Mouse (Mus musculus) limb, embryonic 14.5 days (tissue): ENCODE data around the gene Ndufs4. TPM values are rescaled to one million over a fixed set of nuclear protein-coding genes. Genes with fewer than 3 reads are reported as not detected.

Source experiments
- ATAC-seq: fragments of 200-750 bp; cut with Nextera tagmentation; 2 replicates; pipeline ENCODE4 v1.8.0; 2017; ENCODE audit warnings: low read depth, moderate number of reproducible peaks, moderate TSS enrichment; ENCODE audit not compliant: low FRiP score
- DNase-seq: peaks from one replicate; pipeline ENCODE4 v3.0.0-alpha.2; 2015; ENCODE audit warnings: low spot score
- H3K27ac ChIP-seq: fragments of 300-500 bp; sonication (generic); replicated peaks from 2 replicates; pipeline ENCODE4 v1.5.1; 2014; ENCODE audit warnings: low read depth, mild to moderate bottlenecking, low read length, moderate library complexity, mixed read lengths
- H3K27me3 ChIP-seq: fragments of 300-500 bp; sonication (generic); 2 replicates; pipeline ENCODE4 v1.6.1; 2014; ENCODE audit warnings: low read length, mixed read lengths; ENCODE audit not compliant: control insufficient read depth, insufficient read depth
- H3K36me3 ChIP-seq: fragments of 300-500 bp; sonication (generic); 2 replicates; pipeline ENCODE4 v1.6.1; 2014; ENCODE audit warnings: mild to moderate bottlenecking, low read length, moderate library complexity, mixed read lengths; ENCODE audit not compliant: control insufficient read depth, insufficient read depth
- H3K4me1 ChIP-seq: fragments of 300-500 bp; sonication (generic); 2 replicates; pipeline ENCODE4 v1.6.1; 2014; ENCODE audit warnings: antibody characterized with exemption, low read length, mixed read lengths; ENCODE audit not compliant: control insufficient read depth, insufficient read depth
- H3K4me2 ChIP-seq: fragments of 300-500 bp; sonication (generic); replicated peaks from 2 replicates; pipeline ENCODE4 v1.6.1; 2014; ENCODE audit warnings: low read depth, mild to moderate bottlenecking, low read length, moderate library complexity; ENCODE audit not compliant: severe bottlenecking
- H3K4me3 ChIP-seq: fragments of 300-500 bp; sonication (generic); replicated peaks from 2 replicates; pipeline ENCODE4 v1.5.1; 2014; ENCODE audit warnings: low read length
- H3K9ac ChIP-seq: fragments of 300-500 bp; sonication (generic); 2 replicates; pipeline ENCODE4 v1.6.1; 2014; ENCODE audit warnings: mild to moderate bottlenecking, low read depth, low read length, moderate library complexity; ENCODE audit not compliant: severe bottlenecking
- H3K9me3 ChIP-seq: fragments of 300-500 bp; sonication (generic); 2 replicates; pipeline ENCODE4 v1.6.1; 2016; ENCODE audit warnings: low read length; ENCODE audit not compliant: control insufficient read depth
- POLR2A ChIP-seq: fragments of 200-500 bp; IDR thresholded peaks from 2 replicates; pipeline ENCODE4 v1.8.0; 2012; ENCODE audit warnings: inconsistent platforms, mild to moderate bottlenecking, moderate library complexity, borderline replicate concordance; ENCODE audit not compliant: insufficient read depth, insufficient read length; ENCODE audit errors: extremely low read depth
- WGBS: fragments of 180-500 bp; shearing (Covaris S2); extraction: QIAGEN DNeasy Blood & Tissue Kit; methylation state at CpG from one replicate; pipeline ENCODE4 v1.1.7; 2014; 5-methylcytosine and 5-hydroxymethylcytosine counted together
- polyA plus RNA-seq, 2 experiments: library from polyadenylated mRNA; depleted of rRNA in 1 of 2; stranded (reverse) in 1 of 2; unstranded in 1 of 2; fragments of >200 nt; fragmentation: Nextera tagmentation in 1 of 2; extraction: Ambion mirVana in 1 of 2; gene quantifications; 2 replicates each; pipeline versions ENCODE4 v1.2.1 to v1.2.3; 2012 to 2014

Gene Ndufs4
- polyA plus RNA-seq, 2 experiments = 86.5 to 279 TPM

DNA sequence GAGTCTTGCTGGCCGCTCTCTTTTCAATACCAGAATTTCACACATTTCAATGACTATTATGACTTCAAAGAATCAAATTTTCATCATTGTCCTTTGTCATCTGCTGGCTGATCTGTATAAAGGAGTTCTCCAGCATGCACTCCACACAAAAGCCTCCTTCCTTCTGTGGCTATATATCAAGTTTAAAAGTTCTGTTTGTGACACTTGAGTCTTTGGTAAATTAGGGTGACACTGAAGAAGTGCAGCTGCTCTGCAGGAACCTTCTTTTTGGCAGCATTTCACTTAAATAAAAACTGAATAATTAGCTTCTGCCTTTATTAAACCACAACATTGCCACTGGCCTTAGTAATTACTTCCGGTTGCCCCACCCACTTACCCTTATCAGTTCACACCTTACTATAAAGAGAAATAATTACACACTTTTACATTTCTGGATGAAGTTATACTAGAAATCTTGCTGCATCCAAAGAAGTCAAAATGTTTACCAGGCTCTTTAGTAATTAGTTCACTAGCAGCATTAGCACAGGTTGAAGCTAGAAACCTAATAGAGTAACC, 68.1 kb downstream of the Ndufs4 start:
- no peak overlapping the region for H3K9ac ChIP-seq
- ATAC-seq (no peak), DNase-seq (no peak)
- no peaks in the 10 kb centered on the region for H3K9me3 ChIP-seq
- no peak overlapping the region for H3K27ac ChIP-seq
- no peak for TF ChIP-seq POLR2A
- no peak overlapping the region for H3K4me3 ChIP-seq
- peaks cover 2% of the 10 kb centered on the region; the same call in 1 of the 2 replicates for H3K4me1 ChIP-seq
- H3K4me2 ChIP-seq = no peak overlapping the region
- H3K36me3 ChIP-seq = no peaks in the 10 kb centered on the region
- WGBS = 81% methylated on average over 2 of the region's 2 CpGs
- H3K27me3 ChIP-seq = no peaks in the 10 kb centered on the region

DNA sequence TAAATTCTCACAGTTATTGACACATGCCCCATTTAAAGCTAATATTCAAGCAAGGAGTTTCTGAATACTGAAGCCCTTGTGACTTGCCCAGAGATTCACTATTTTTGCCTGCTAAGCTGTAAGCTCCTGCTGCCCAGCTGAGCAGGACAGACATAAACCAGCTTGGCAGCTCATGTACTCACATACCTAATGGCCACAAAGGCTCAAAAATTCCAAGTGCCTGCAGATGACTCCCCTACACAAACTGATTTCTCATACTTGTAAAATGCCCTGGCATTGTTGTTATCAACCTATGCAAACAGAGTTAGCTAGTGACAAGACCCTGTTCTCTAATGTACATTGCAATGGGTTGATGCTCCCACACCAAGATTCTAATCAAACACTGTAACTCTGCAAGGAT, 68.9 kb downstream of the Ndufs4 start:
- H3K4me3 ChIP-seq = no peak overlapping the region
- H3K4me1 ChIP-seq = peaks cover 2% of the 10 kb centered on the region; the same call in 1 of the 2 replicates
- ATAC-seq = no peak
- no peak overlapping the region for H3K9ac ChIP-seq
- H3K27ac ChIP-seq = no peak overlapping the region
- no peaks in the 10 kb centered on the region for H3K9me3 ChIP-seq
- no peak overlapping the region for H3K4me2 ChIP-seq
- DNase-seq = no peak
- TF ChIP-seq POLR2A = no peak
- H3K36me3 ChIP-seq = no peaks in the 10 kb centered on the region
- H3K27me3 ChIP-seq = no peaks in the 10 kb centered on the region

DNA sequence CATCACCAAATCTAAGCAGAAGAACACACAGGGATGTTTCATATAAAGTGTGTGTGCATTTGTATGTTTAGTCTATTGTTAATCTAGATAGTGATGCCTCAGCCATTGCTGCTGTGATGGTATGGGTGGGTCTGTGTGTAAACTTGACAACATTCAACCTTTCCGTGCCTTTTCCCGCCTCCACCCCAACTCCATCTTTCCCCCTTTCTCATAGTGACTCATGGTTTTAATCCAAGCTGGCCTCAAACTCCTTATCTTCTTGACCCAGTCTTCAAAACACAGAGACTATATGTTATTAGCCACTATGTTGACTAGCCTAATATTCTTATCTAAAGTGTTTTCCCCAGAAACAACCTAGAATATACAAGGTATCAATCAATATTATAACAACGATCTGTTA, 72.7 kb downstream of the Ndufs4 start:
- H3K4me3 ChIP-seq = no peak overlapping the region

DNA sequence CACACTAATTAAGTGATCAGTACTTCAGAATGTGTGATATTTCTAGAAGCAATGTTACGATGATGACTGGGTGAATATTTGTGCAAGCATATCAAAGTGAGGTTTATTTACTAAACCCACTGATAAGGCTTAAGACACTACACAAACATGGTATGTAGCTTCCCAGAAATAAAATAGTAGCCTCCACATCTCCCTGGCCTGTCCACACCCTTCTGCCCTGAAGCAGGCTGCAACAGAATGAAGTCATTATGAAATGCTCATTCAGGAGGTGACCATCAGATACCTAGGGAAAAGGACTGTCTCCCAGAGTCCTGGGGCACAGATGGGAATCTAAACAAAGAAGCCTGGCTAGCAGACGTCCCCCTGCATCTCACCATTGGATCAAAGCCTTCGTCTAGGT, 73.1 kb downstream of the Ndufs4 start:
- Histone ChIP-seq H3K4me2 (no peak overlapping the region), H3K27ac (no peak overlapping the region), H3K27me3 (no peaks in the 10 kb centered on the region), H3K36me3 (no peaks in the 10 kb centered on the region), H3K9ac (no peak overlapping the region), H3K4me3 (no peak overlapping the region), H3K9me3 (no peaks in the 10 kb centered on the region), H3K4me1 (peaks cover 2% of the 10 kb centered on the region; the same call in 1 of the 2 replicates)
- DNase-seq (no peak), ATAC-seq (no peak)
- WGBS = 83% methylated on average over 3 of the region's 3 CpGs
- no peak for TF ChIP-seq POLR2A

More for the DNA sequence above, 72.7 kb downstream of the Ndufs4 start:
- DNase-seq (no peak), ATAC-seq (no peak)
- H3K9ac ChIP-seq = no peak overlapping the region
- no peaks in the 10 kb centered on the region for H3K9me3 ChIP-seq
- H3K27ac ChIP-seq = no peak overlapping the region
- no peak for TF ChIP-seq POLR2A
- WGBS = 96% methylated on average over 3 of the region's 3 CpGs
- H3K36me3 ChIP-seq = no peaks in the 10 kb centered on the region
- no peaks in the 10 kb centered on the region for H3K27me3 ChIP-seq
- no peak overlapping the region for H3K4me2 ChIP-seq
- H3K4me1 ChIP-seq = peaks cover 2% of the 10 kb centered on the region; the same call in 1 of the 2 replicates

DNA sequence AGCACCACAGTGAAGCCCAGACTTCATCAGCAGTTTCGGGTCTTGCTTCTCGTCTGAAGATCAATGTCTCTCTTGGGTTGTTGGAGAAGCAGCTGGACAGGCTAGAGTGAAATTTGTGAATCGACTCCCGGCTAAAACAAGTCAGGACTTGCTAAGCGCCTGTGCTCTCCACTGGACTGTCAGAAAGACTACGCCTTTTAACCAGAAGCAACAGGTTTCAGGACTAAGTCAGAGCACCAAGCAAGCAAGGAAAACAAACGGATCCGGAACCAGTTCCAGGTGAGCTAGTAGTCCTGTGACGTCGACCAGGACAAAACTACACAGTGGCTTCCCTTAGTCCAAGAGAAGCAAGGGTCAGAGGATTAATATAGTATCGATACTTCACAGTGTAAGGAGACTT, 77.5 kb downstream of the Ndufs4 start:
- H3K4me2 ChIP-seq = no peak overlapping the region
- DNase-seq (no peak), ATAC-seq (no peak)
- no peak overlapping the region for H3K9ac ChIP-seq
- H3K27ac ChIP-seq = no peak overlapping the region
- no peaks in the 10 kb centered on the region for H3K36me3 ChIP-seq
- no peaks in the 10 kb centered on the region for H3K4me1 ChIP-seq
- TF ChIP-seq POLR2A = no peak
- H3K27me3 ChIP-seq = no peaks in the 10 kb centered on the region
- no peaks in the 10 kb centered on the region for H3K9me3 ChIP-seq
- 88% methylated on average over 11 of the region's 11 CpGs for WGBS
- H3K4me3 ChIP-seq = no peak overlapping the region

DNA sequence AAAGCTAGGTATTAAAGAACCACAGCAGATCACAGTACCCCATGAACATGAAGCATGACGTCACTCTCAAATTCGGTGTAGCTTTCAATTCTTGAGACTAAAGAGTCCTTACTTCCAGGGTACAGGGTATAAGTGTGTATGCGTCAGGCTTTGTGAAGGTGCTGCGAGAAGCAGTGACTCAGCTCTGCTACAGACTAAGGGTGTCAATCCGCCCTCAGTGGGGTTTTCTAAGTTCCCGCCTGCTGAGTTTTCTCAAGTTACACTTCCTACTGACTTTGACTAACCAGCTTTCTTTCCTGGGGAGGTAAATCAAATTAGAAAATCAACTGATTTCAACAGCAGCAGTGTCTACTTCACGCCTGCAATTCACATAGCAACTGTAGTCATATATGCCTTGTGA, 83.4 kb downstream of the Ndufs4 start:
- Histone ChIP-seq H3K4me3 (no peak overlapping the region), H3K27me3 (no peaks in the 10 kb centered on the region), H3K4me2 (no peak overlapping the region), H3K27ac (no peak overlapping the region), H3K9ac (no peak overlapping the region), H3K4me1 (no peaks in the 10 kb centered on the region), H3K9me3 (no peaks in the 10 kb centered on the region), H3K36me3 (no peaks in the 10 kb centered on the region)
- no peak for TF ChIP-seq POLR2A
- DNase-seq (no peak), ATAC-seq (no peak)
- WGBS = 71% methylated on average over 7 of the region's 7 CpGs
